Mouse (Mus musculus) lung, postnatal 25 days (tissue): ENCODE results near the gene Sh3gl2.

Experiments used
- DNase-seq: peaks from one replicate; pipeline ENCODE4 v3.0.0; 2022; ENCODE audit warnings: low spot score

Sh3gl2 gene

DNA sequence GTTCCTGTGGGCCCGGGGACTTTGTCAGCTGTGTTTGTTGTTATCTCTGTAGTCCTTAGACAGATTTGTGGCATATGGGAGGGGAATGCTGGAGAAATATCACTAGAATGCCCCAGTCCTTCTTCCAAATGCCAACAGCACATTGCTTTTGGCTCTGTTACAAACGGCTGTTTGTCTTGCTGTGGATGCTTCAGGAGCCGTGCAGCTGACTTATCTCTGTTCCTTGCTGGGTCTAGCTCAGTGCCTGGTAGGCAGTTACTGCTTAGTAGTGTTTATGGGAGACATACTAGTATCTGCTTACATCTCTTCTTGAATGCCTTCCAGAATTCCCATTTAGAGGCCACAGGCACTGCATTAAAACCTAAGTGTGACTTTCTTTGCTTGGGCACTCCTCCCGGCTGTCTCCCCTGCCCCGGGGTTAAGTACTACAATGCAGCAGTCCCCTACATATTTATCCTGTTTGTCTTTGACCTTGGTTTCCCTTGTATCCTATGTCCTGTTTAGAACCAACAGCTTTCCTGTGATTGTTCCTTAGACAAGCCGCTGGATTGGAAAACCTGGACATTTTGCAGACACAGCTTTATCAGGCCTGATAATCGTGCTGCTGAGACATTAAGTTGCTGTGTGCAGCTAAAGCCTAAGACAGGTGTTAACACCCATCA, 101.1 kb downstream of the Sh3gl2 start:
- DNase-seq, result peak; percentile 27

DNA sequence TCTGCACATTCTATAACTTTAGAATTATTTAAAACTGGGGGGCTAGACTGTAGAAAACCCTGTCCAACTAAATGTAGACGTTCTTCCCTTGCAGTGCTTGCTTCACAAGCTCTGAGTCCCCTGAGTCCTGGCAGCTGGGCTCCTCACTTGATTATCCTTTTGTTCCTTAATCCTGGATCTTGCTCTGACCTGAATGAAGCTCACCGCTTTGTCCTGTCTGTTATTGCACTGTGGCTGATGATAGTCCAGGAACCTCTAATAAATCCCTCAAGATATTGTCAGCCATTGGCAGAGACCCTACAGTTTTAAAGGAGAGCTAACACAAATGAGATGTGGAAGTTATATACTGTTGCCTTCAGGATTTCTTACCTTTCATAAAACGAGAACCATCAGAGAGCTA, 114.2 kb downstream of the Sh3gl2 start:
- DNase-seq, result no peak

- DNase-seq, result no peak
Observed at GRCm38 (mm10) chr4:85325454-85325853, 120.5 kb downstream of the Sh3gl2 start.

DNA sequence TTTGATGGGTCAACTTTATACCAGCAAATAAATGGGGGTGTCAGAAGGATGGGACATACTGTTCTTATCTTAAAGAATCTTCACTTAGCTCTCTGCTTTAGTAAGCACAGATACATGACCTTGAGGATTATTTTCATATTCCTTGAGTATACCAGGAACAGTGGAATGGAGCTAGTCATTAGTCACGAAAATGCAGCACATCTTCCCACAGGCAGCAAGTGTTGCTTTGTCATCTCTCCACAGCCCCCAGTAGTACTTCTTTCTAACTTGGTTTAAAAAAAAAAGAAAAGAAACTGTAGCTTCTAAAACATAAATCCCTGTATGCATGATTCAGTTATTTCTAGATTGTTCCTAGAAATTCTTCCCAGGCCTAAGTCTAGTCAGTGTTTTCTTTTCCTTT, 121.1 kb downstream of the Sh3gl2 start:
- no peak for DNase-seq

- no peak for DNase-seq
Observed at GRCm38 (mm10) chr4:85334688-85335200, 129.8 kb downstream of the Sh3gl2 start.

DNA sequence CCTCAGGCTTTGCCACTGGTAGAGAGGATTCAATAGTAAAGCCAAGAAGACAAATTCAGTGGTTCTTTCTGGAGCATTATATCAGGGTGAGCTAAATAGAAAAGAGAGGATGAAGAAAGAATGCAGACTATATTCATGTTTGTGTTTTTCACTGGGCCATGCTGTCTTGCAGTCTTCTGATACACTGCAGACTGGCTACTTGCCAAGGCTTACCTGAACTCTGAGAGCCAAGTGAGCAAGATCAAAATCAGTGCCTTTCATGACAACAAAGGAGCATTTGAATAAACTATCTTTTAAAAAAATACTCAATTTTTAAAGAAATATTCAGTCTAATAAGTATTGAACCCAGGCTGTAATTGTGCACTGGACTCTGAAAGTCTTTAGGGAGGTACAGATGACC, 131.4 kb downstream of the Sh3gl2 start:
- DNase-seq, result no peak

DNA sequence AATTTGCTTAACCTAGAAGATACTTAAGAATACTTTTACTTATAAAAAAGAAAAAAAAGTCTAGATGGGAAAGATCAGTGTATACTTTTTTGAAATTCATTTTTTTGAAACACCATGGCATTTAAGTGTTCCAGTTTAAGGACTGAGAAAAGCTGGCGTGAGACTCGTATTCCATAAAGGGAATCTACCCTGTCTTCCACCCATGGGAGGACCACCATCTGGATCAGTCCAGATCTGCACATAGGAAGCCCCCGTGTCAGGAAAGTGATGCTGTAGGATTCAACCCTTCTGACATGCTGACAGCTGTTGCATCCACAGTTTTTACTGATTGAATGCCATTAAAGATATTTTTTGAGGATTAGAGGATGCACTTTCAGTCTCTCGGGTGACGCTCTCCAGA, 134.2 kb downstream of the Sh3gl2 start:
- DNase-seq, result no peak

DNA sequence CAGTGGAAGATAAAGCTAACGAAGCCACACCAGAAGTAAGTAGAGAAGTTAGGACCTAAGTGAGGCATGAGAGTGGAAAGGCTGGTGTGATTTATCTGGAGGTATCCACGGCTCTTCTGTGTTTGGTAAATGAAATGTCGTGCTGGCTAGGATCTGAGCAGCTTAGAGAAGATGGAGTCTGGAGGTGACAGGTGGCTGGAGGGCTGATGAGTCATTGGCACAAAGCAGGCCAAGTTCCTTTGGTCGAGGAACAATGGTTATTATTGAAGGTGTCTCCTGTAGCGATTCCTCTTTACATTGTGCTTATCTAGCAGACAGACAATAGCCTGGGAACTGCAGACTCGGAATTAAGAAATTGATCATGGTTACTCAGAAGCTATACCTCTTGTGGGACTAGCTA, 135.8 kb downstream of the Sh3gl2 start:
- no peak for DNase-seq

DNA sequence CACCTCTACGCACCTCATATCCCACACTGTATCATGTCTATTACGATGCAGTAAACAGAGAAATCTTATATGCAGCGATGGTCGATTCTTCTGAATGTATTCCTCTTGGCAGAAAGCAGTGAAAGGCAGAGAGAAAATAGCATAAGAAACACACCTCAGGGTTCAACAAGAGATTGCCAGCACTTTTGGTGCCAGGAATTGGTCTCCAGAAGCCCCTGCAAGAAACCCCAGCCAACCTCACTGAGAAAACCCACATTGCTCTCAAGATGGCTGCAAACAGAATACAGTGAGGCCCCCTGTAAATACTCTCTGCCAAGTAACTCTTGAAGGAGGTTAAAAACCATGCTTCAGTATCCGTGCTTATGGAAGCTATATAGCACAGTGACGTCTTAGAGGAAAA, 141.0 kb downstream of the Sh3gl2 start:
- DNase-seq, result no peak

GRCm38 (mm10) chr4:85348079-85348643, 143.2 kb downstream of the Sh3gl2 start:
- DNase-seq, result no peak

DNA sequence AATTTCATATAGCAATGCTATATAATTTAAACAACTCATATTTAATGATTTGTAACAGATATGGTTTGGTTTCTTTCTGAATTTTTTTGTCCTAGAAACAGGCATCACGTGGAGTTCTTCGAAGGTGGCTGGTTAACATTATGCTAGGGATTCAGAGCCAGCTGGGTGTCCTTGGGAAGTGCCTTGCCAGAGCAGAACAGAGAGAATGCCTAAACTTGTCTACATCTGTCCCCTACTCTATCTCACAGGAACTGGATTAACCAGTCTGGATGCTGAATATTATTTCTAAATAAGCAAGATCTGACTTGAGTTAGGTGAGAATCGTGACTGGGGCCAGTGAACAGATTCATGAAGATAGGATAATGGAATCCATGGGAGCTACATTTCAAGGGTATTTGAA, 157.7 kb downstream of the Sh3gl2 start:
- DNase-seq, result no peak

- DNase-seq, result no peak
Observed at GRCm38 (mm10) chr4:85363205-85363604, 158.3 kb downstream of the Sh3gl2 start.

- no peak for DNase-seq
Observed at GRCm38 (mm10) chr4:85371036-85371435, 166.1 kb downstream of the Sh3gl2 start.

- DNase-seq, result no peak
Observed at GRCm38 (mm10) chr4:85374801-85375200, 169.9 kb downstream of the Sh3gl2 start.

GRCm38 (mm10) chr4:85376187-85376586, 171.3 kb downstream of the Sh3gl2 start:
- DNase-seq, result no peak

- no peak for DNase-seq
Observed at GRCm38 (mm10) chr4:85376610-85377009, 171.7 kb downstream of the Sh3gl2 start.

- no peak for DNase-seq
Observed at GRCm38 (mm10) chr4:85385241-85385640, 180.3 kb downstream of the Sh3gl2 start.

DNA sequence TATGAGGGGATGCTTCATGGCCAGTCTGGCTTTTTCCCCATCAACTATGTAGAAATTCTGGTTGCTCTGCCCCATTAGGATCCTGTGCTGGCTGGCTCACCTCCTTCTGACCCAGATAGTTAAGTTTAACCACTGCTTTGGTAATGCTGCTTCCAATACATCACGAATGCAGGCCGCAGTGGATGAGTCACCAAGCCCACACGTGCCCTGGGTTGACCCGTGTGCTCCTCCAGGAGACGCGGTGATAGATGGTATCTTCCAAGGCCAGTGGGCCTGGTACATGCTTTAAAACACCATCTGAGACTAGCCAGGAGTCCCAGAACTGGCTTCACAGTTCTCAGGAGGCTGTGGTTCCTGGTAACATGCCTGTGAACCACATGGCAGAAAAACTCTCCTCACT, 182.8 kb downstream of the Sh3gl2 start:
- no peak for DNase-seq

- peak; percentile 4 for DNase-seq
Observed at GRCm38 (mm10) chr4:85391795-85392194, 186.9 kb downstream of the Sh3gl2 start.

DNA sequence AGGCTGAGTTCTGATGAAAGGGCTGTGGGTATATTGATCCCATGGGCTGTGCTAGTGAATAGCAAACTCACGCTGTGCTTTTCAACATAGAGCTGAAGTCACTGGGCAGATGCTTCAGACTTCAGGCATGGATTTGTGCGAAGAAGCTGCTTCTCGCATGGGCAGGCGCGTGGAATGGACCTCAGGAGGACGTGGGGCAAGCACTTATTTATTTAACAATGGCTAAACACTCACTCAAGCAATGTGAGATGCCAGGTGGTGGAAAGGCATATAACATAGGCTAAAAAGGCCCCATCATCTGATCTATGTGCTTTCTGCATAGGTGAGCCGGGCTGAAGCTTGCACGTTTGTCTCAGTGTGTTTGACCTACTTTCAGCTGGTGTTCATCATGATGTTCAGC, 193.8 kb downstream of the Sh3gl2 start:
- no peak for DNase-seq

- peak; percentile 56 for DNase-seq
Observed at GRCm38 (mm10) chr4:85402823-85403222, 197.9 kb downstream of the Sh3gl2 start.

GRCm38 (mm10) chr4:85404424-85405194, 199.7 kb downstream of the Sh3gl2 start:
- peak; percentile 48 for DNase-seq

GRCm38 (mm10) chr4:85405276-85405675, 200.3 kb downstream of the Sh3gl2 start:
- no peak for DNase-seq
